Mouse (Mus musculus) embryo, embryonic 10.5 days (tissue): ENCODE measurements around the gene Plpp7.

Experiments
- DNase-seq: peaks from one replicate; pipeline ENCODE4 v3.0.0-alpha.2; 2015; ENCODE audit warnings: low spot score

The Plpp7 gene

GRCm38 (mm10) chr2:32068811-32069607, 26.3 kb upstream of the Plpp7 start:
- DNase-seq, result peak; percentile 34

GRCm38 (mm10) chr2:32070747-32071146, 24.6 kb upstream of the Plpp7 start:
- DNase-seq, result no peak

DNA sequence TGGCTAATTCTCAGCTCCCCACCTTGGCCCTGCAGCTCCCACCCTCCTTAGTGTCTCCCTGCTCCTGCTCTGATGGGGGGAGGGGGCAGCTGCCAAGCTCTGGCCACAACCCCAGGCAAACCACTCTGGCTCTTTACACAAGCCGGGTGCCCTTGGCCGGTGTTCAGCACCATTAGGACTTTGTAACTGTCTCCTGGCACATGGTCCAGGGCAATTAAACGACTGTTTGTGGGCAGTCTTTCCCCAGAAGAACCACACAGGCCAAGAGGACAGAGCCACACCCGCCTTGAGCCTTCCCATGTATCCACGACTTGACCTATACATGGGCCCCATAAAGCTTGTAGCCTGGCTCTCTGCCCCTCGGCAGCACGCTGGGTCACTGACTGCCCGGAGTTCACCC, 20.9 kb upstream of the Plpp7 start:
- DNase-seq, result no peak

- DNase-seq, result no peak
Observed at GRCm38 (mm10) chr2:32075368-32075767, 20.0 kb upstream of the Plpp7 start.

- DNase-seq, result no peak
Observed at GRCm38 (mm10) chr2:32077744-32078143, 17.6 kb upstream of the Plpp7 start.

GRCm38 (mm10) chr2:32078522-32078921, 16.8 kb upstream of the Plpp7 start:
- no peak for DNase-seq

DNA sequence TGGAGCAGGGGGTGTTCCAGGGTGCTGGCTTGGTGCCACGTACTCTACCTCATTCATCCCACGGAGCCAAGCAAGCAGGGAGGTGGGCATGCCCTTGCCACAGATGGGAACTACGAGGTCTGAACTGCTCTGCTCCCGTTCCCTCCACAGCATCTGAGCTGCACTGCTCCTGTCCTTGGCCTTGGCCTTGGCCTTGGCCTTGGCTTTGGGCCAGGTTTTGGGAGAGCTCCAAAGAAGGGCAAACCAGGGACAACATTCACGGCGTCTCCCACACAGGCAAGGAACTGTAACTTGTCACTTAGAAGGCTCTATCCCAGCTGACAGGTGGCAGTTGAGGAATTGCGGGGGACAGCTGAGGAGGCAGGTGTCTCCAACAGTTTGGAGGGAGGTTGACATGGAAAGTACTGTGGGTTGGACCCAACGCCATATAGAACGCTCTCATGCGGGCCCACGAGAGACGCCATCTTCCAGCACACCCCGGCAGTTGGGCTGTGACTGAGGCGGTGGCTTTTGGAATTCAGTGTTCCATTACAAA, 16.1 kb upstream of the Plpp7 start:
- DNase-seq, result no peak

- no peak for DNase-seq
Observed at GRCm38 (mm10) chr2:32080681-32081080, 14.6 kb upstream of the Plpp7 start.

GRCm38 (mm10) chr2:32081296-32081929, 13.9 kb upstream of the Plpp7 start:
- no peak for DNase-seq

DNA sequence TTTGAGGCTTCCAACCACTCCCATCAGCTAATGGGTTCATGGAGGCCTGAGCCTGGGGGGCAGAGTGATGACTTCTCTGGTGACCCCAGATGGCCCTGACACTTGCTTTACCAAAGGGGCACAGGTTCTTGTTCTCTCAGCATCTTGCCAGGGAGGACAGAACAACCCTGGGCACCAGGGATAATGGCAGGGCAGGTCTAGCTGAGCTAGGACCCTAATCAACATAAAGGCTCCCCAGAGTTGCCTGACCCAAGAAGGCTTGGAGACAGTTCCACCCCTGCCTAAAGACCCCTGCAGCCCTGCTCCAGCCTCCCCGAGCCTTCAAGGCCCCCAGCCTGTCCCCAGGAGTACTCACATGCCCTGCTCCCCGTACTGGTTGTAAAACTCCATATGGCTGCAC, 13.1 kb upstream of the Plpp7 start:
- no peak for DNase-seq

GRCm38 (mm10) chr2:32083159-32084011, 11.9 kb upstream of the Plpp7 start:
- DNase-seq, result peak; percentile 48

DNA sequence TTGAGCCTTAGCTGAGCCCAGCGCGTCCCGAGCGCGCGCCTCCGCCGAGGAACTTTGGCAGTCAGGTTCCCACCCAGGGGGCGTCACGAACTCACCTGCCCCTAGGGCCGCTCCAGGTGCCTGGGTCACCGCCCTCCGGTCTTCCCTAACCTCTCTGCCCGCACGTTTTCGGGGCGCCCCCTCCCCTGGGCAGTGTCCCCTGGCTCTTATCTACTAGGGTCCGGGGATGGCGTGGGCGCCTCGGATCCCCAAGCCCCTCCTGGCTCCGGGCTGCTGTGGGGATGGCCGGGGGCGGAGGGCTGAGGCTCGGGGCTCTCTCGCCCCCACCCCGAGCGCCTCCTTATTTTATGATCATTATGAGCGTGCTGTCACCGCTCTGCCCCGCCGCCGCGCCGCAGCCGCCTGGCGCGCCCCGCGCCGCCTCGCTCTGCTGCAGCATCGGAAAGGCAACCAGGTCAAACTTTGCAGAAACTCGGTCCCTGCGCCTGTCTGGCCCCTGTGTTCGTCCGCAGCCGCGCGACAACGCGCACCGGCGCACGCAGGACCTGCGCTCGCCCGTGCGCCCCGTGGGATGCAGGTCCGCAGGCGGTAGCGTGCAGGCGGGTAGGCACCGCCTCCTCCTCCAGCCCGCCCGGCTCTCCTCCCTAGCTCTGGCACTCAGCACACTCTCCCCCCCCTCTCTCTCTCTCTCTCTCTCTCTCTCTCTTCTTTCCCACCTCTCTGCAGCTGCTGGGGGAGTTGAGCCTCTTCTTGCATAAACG, 11.0 kb upstream of the Plpp7 start, which contains the start of gene Fam78a:
Gene Fam78a, minus strand, starts transcription at position 747 of the 761 bp plus-strand sequence.
- peak; percentile 78 for DNase-seq

DNA sequence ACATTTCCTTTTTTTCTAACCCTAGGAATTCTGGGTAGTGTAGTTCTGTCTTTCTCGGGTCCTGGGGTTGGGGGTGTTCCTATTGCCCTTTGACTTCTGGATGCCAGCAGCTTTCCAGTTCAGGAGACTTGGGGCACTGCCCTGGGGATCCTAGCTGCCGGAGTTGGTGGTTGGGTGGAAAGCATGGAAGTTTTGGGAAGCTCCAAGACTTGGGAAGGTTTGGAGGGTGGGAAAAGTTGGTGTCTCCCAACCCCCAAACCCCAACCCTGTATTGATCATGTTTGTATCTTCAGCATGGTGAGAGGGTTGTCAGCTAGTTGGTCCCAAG, 10.5 kb upstream of the Plpp7 start:
- no peak for DNase-seq

DNA sequence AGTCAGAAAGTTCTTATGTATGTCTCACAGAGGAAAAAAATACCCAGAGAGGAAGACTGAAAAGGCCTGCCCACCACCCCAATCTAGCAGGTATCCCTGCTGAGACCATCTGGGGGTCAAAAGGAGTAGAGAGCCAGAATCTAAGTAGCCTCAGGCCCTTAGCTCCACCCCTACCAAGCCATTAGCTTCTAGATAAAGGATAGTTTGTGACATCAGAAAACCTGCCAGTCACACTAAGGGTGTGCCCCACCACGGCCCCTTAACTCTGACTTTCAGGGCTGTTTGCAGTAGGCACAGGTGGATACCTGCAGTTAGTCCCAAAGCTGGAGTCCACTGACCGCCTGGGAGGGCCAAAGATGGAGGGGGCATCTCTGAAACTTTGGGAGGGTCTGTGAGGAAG, 10.1 kb upstream of the Plpp7 start:
- DNase-seq, result no peak

DNA sequence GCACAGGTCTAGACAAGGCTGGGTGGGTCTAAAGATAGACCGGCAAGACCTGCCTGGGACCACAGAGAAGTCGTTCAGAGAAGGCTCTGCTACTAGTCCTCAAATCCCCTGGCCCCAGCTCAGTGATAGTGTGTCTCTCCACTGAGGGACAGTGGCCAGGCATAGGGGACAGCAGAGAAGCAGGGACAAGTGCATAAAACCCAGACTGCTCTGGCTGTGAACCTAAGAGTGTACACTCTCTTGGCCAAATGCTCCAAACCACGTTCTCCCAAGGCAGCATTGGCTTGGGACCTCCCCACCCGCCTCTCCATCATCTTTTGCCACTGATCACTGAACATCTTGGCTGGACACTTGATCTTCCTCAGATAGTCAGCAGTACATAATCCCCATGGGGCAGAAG, 7.7 kb upstream of the Plpp7 start:
- no peak for DNase-seq

- DNase-seq, result peak; percentile 48
Observed at GRCm38 (mm10) chr2:32088372-32088981, 6.9 kb upstream of the Plpp7 start.

- DNase-seq, result no peak
Observed at GRCm38 (mm10) chr2:32089606-32090005, 5.7 kb upstream of the Plpp7 start.

GRCm38 (mm10) chr2:32090145-32090544, 5.2 kb upstream of the Plpp7 start:
- DNase-seq, result no peak

GRCm38 (mm10) chr2:32091956-32092355, 3.4 kb upstream of the Plpp7 start:
- DNase-seq, result no peak

GRCm38 (mm10) chr2:32094001-32094707, 1.2 kb upstream of the Plpp7 start:
- DNase-seq, result no peak

DNA sequence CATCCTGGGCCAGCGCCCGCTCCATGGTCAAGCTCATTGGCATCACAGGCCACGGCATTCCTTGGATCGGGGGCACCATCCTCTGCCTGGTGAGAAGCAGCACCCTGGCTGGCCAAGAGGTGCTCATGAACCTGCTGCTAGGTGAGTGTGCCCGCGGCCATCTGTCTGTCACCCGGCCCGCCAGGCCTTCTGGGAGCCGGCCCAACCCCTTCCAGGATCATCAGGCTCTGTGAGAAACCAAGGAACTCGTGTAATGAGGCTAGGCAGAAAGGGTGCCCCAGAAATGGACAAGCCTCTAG, 743 bp downstream of the Plpp7 start:
- no peak for DNase-seq
